Mouse (Mus musculus) CH12.LX (cell line): Measurements from ENCODE around the gene Kcnn4.
A peak's percentile ranks its signal among the peaks of the same experiment; 100 is the strongest.

Experiments used
- CTCF ChIP-seq, 2 experiments: IDR thresholded peaks in 1 of 2; conservative IDR thresholded peaks in 1 of 2; 2 replicates each; pipeline ENCODE4 v1.5.1; 2011 to 2012; ENCODE audit warnings: low read depth in 2 of 2, low read length in 2 of 2, improper control_type of control experiment in 1 of 2, inconsistent platforms in 1 of 2, mild to moderate bottlenecking in 1 of 2, moderate library complexity in 1 of 2
- ELF1 ChIP-seq: IDR thresholded peaks from 2 replicates; pipeline ENCODE4 v1.6.1; 2014; ENCODE audit warnings: low read depth, mild to moderate bottlenecking, inconsistent platforms, low read length, improper control_type of control experiment
- HCFC1 ChIP-seq: IDR thresholded peaks from 2 replicates; pipeline ENCODE4 v1.6.1; 2012; ENCODE audit warnings: low read depth, mild to moderate bottlenecking, inconsistent platforms, low read length, improper control_type of control experiment
- MAX ChIP-seq: IDR thresholded peaks from 2 replicates; pipeline ENCODE4 v1.6.1; 2011; ENCODE audit warnings: low read length, improper control_type of control experiment
- MEF2A ChIP-seq: IDR thresholded peaks from 2 replicates; pipeline ENCODE4 v1.6.1; 2014; ENCODE audit warnings: low read depth, mild to moderate bottlenecking, inconsistent platforms, low read length, improper control_type of control experiment, borderline replicate concordance
- MXI1 ChIP-seq: IDR thresholded peaks from 2 replicates; pipeline ENCODE4 v1.6.1; 2011; ENCODE audit warnings: mild to moderate bottlenecking, low read depth, low read length, improper control_type of control experiment
- PAX5 ChIP-seq: IDR thresholded peaks from 2 replicates; pipeline ENCODE4 v1.6.1; 2012; ENCODE audit warnings: low read length, inconsistent platforms, mixed read lengths
- RAD21 ChIP-seq: IDR thresholded peaks from 2 replicates; pipeline ENCODE4 v1.6.1; 2011; ENCODE audit warnings: low read depth, mild to moderate bottlenecking, low read length, improper control_type of control experiment, moderate library complexity
- ZMIZ1 ChIP-seq: IDR thresholded peaks from 2 replicates; pipeline ENCODE4 v1.6.1; 2012; ENCODE audit warnings: low read depth, mild to moderate bottlenecking, inconsistent platforms, low read length, improper control_type of control experiment

GRCm38 (mm10) chr7:24379934-24380333 is 9.9 kb downstream of the Kcnn4 start:
- no peak for TF ChIP-seq CTCF (conservative IDR thresholded peaks at IDR 0.05 in 1 of 2, IDR thresholded peaks at IDR 0.05 in 1 of 2; ENCODE audit: low read depth in 2 of 2, low read length in 2 of 2)
- no peak for TF ChIP-seq MAX
- TF ChIP-seq HCFC1 = no peak
- peak; percentile 53 for TF ChIP-seq ELF1
- no peak for TF ChIP-seq RAD21
- TF ChIP-seq MEF2A = no peak
- no peak for TF ChIP-seq MXI1
- TF ChIP-seq PAX5 = no peak
- no peak for TF ChIP-seq ZMIZ1
